ENCODE assay signal across 28 mouse cellular contexts in the genomic region with DNA sequence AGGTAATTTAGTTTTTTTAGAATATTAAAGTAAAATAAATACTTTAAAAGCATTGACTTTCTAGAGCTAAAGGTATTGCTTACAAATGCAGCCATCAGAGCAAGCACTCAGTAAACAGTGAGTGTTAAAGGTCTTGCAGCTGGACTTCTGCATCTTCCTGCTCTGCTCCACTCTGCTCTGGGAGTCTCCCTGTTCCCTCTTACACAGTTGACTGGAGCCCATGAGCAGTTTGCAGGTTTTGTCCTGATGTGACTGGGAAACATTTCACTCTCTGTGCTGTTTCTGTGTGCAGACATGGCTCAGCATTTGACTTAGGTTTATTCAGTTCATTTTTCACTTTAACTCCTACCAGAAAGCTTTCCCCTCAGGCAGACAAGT. TPM values are rescaled to one million over a fixed set of nuclear protein-coding genes. Genes with fewer than 3 reads are reported as not detected.
"Had no signal": no experiment of that assay in that cellular context is flagged by ENCODE, and none has a peak within 500 bp of the region (broad histone marks: within the 10 kb centered on the region; RNA-seq: fewer than 3 reads in every experiment).

No protein-coding gene starts in this region.

- H3K9me3 ChIP-seq: intestine, embryonic 15.5 days; liver, embryonic 12.5 days; liver, embryonic 15.5 days; lung, embryonic 15.5 days; megakaryocyte, embryonic 14.5 days; midbrain, embryonic 10.5 days; midbrain, embryonic 13.5 days; neural tube, embryonic 13.5 days had no signal

- ATAC-seq: hindbrain, embryonic 16.5 days; intestine, embryonic 15.5 days; liver, embryonic 12.5 days; midbrain, embryonic 13.5 days; midbrain, embryonic 16.5 days had no signal

- H3K9ac ChIP-seq: intestine, embryonic 15.5 days; liver, embryonic 12.5 days; liver, embryonic 15.5 days; lung, embryonic 15.5 days; midbrain, embryonic 13.5 days; neural tube, embryonic 13.5 days had no signal

- H3K4me2 ChIP-seq: intestine, embryonic 15.5 days; liver, embryonic 12.5 days; liver, embryonic 15.5 days; lung, embryonic 15.5 days; midbrain, embryonic 13.5 days; neural tube, embryonic 13.5 days had no signal

- DNase-seq: lung, adult 18-20 months; lung, postnatal 10 days; lung, postnatal 36 days; retina, postnatal 1 day; right cerebral cortex, postnatal 25 days; spleen, adult 18-20 months; thymus, adult 18-20 months; thymus, postnatal 4 days had no signal

- H3K4me1 ChIP-seq: intestine, embryonic 15.5 days; liver, embryonic 12.5 days; liver, embryonic 15.5 days; lung, embryonic 15.5 days; megakaryocyte, embryonic 14.5 days; midbrain, embryonic 10.5 days; midbrain, embryonic 13.5 days; neural tube, embryonic 13.5 days had no signal

- H3K27me3 ChIP-seq: intestine, embryonic 15.5 days; liver, embryonic 12.5 days; liver, embryonic 15.5 days; lung, embryonic 15.5 days; megakaryocyte, embryonic 14.5 days; midbrain, embryonic 13.5 days; neural tube, embryonic 13.5 days had no signal

- H3K27ac ChIP-seq: intestine, embryonic 15.5 days; liver, embryonic 12.5 days; liver, embryonic 15.5 days; lung, embryonic 15.5 days; midbrain, embryonic 10.5 days; midbrain, embryonic 13.5 days; neural tube, embryonic 13.5 days had no signal

- H3K4me3 ChIP-seq: intestine, embryonic 15.5 days; liver, embryonic 12.5 days; liver, embryonic 15.5 days; lung, embryonic 15.5 days; megakaryocyte, embryonic 14.5 days; midbrain, embryonic 10.5 days; midbrain, embryonic 13.5 days; myocyte; neural tube, embryonic 13.5 days had no signal

- H3K36me3 ChIP-seq: intestine, embryonic 15.5 days; liver, embryonic 12.5 days; liver, embryonic 15.5 days; lung, embryonic 15.5 days; midbrain, embryonic 10.5 days; midbrain, embryonic 13.5 days; neural tube, embryonic 13.5 days had no signal

RNA-seq across cellular contexts. Expression of a gene that starts 45.4 kb away (rescaled TPM):
- total RNA-seq: neutrophil, adult 5-6 weeks had no signal
- polyA plus RNA-seq: myocyte; testis, adult 2 months had no signal

RNA-seq across cellular contexts. Expression of a gene that starts 52.9 kb away (rescaled TPM):
- total RNA-seq: layer of hippocampus, adult 18-20 months; layer of hippocampus, postnatal 14 days; left cerebral cortex, adult 8-10 months; left cerebral cortex, postnatal 25 days; monocyte, adult 5-6 weeks; neutrophil, adult 5-6 weeks had no signal
- polyA plus RNA-seq: hindbrain, embryonic 16.5 days; limb, embryonic 11.5 days; limb, embryonic 14.5 days; liver, embryonic 12.5 days; midbrain, embryonic 10.5 days; midbrain, embryonic 13.5 days; midbrain, embryonic 16.5 days; myocyte; neural tube, embryonic 13.5 days had no signal
